Mouse (Mus musculus) ES-E14 (cell line): Measurements from ENCODE around the gene Dync1li1.
"Not testable (repeated sequence)": the region's sequence is repeated elsewhere in the genome, so short reads cannot be mapped to it uniquely, and the experiment has no call there.

Experiments
- HCFC1 ChIP-seq: IDR thresholded peaks from 2 replicates; pipeline ENCODE4 v1.6.1; 2012; ENCODE audit warnings: low read length, inconsistent platforms, borderline replicate concordance; ENCODE audit not compliant: insufficient read depth
- MAFK ChIP-seq: IDR thresholded peaks from 2 replicates; pipeline ENCODE4 v1.6.1; 2014; ENCODE audit warnings: mild to moderate bottlenecking, low read depth, low read length, inconsistent platforms; ENCODE audit not compliant: insufficient read depth
- ZNF384 ChIP-seq: IDR thresholded peaks from 2 replicates; pipeline ENCODE4 v1.6.1; 2012; ENCODE audit warnings: low read depth, low read length, inconsistent platforms

- TF ChIP-seq MAFK, HCFC1, ZNF384: not testable (repeated sequence)
Measured at GRCm38 (mm10) chr9:114728432-114728831, 39.8 kb downstream of the Dync1li1 start.
